Mouse (Mus musculus) thymus, postnatal 36 days (tissue): ENCODE data around the gene Rnf13.

ENCODE experiments used
- DNase-seq, 2 experiments: peaks; one replicate each; pipeline ENCODE4 v3.0.0; 2022; ENCODE audit warnings: mixed read lengths in 2 of 2

Rnf13 gene

DNA sequence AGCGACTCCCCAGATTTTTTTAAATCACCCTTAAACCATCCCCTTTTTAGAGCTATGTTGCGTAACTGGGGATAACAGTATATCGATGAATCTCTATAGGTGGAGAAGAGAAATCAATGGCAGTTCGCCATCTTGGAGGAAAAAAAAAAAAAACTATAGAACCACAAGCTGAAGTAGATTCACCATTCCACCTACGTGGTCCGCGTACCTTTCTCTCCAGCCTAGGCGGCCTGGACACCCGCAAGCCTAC is 110.7 kb downstream of the Rnf13 start:
- DNase-seq = no peak

DNA sequence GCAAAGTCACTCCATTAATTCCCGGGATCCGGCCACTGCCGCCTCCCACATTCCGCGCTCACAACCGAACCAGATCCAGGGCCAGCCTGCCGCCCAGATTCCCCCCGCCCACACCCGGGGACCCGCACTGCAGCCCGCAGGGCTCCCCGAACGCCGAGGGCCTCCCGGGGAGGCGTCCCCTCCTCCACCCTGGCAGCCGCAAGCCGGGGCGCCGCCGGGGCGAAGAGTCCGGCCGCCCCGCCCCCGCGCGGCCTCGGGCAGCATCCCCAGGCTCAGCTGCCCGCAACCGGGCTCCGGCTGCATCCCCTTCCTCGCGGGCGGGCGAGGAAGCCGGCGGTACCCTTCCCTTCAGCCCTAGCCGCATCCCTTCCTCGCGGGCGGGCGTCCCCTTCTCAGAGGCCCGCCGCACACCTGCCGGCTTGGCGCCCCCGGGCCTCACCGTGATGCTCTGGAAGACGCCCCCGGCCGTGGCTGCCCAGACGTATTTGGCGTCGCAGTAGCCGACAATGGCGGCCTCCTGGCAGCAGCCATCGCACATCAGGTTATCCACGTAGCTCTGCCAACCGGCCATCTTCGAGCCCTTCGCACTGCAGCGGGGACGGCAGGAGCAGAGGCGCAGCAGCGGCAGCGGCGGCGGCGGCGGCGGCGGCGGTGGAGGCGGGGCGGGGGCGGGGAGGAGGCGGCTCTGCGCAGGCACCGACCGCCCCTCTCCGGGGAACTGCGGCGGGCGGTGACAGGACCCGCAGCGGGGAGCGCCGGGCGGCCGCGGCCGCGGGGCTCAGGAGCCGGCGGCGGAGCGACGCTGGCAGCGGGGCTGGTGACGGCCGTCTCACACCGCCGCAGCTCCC is 111.3 kb downstream of the Rnf13 start:
- DNase-seq = peak; percentile 55 to 61

GRCm38 (mm10) chr3:57847760-57848185 is 111.9 kb downstream of the Rnf13 start, which contains the start of gene Pfn2:
Gene Pfn2, minus strand, starts transcription at chr3:57848079.
- DNase-seq = peak; percentile 70 to 79

- no peak for DNase-seq
Observed at GRCm38 (mm10) chr3:57882945-57883344, 147.1 kb downstream of the Rnf13 start.
